Mouse (Mus musculus): Measurements from ENCODE around the gene Lgsn.

DNA sequence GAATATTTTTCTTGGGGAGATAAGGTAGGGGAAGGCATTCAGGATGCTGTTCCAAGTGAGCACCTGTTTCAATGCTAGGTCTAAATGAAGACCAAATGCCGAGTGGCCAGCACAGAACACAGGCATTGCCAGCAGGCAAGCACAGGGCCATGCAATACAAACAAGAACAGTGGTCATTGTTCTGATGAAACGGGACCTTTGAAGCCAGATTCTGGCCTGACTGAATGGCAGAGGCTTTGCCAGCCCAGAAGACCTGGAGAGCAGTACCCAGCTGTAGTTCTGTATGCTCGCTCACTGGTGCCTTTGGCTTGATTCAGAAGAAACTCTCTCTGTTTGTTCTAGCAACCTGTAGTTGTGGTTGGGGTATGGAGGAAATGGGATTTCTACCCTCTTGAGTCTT is 800 bp upstream of the Lgsn start:
- no peak for TF ChIP-seq HCFC1 (IDR thresholded peaks at IDR 0.05; ENCODE audit: low read depth, low read length)
- no peak for TF ChIP-seq CHD2 (IDR thresholded peaks at IDR 0.05; ENCODE audit: low read length)
- TF ChIP-seq TBP (conservative IDR thresholded peaks at IDR 0.05; ENCODE audit: low read depth, low read length), result no peak
- no peak for TF ChIP-seq POLR2A (IDR thresholded peaks at IDR 0.05; ENCODE audit: low read depth, low read length)
- TF ChIP-seq USF2 (conservative IDR thresholded peaks at IDR 0.05; ENCODE audit: low read depth, low read length), result no peak
- no peak for TF ChIP-seq CTCF (conservative IDR thresholded peaks at IDR 0.05 in 1 of 2, IDR thresholded peaks at IDR 0.05 in 1 of 2; ENCODE audit: low read depth in 2 of 2, low read length in 2 of 2)
- TF ChIP-seq NRF1 (IDR thresholded peaks at IDR 0.05; ENCODE audit: low read depth, low read length), result no peak
- no peak for TF ChIP-seq EP300 (IDR thresholded peaks at IDR 0.05; ENCODE audit: low read length)
- no peak for TF ChIP-seq MXI1 (IDR thresholded peaks at IDR 0.05; ENCODE audit: low read depth, low read length)
- TF ChIP-seq CHD1 (IDR thresholded peaks at IDR 0.05; ENCODE audit: low read depth, low read length), result no peak
- TF ChIP-seq ZNF384 (IDR thresholded peaks at IDR 0.05; ENCODE audit: low read depth, low read length), result no peak
- no peak for TF ChIP-seq ZC3H11A (IDR thresholded peaks at IDR 0.05; ENCODE audit: low read depth, low read length)
- TF ChIP-seq SIN3A (IDR thresholded peaks at IDR 0.05; ENCODE audit: low read length), result no peak
- no peak for TF ChIP-seq KAT2A (IDR thresholded peaks at IDR 0.05; ENCODE audit: insufficient replicate concordance, low read length)
